Mouse (Mus musculus) retina, postnatal 7 days (tissue): Measurements from ENCODE around the gene Ch25h.

Source experiments
- DNase-seq: peaks from one replicate; pipeline ENCODE4 v3.0.0-alpha.2; 2012; ENCODE audit warnings: low read depth, low spot score

Gene Ch25h

DNA sequence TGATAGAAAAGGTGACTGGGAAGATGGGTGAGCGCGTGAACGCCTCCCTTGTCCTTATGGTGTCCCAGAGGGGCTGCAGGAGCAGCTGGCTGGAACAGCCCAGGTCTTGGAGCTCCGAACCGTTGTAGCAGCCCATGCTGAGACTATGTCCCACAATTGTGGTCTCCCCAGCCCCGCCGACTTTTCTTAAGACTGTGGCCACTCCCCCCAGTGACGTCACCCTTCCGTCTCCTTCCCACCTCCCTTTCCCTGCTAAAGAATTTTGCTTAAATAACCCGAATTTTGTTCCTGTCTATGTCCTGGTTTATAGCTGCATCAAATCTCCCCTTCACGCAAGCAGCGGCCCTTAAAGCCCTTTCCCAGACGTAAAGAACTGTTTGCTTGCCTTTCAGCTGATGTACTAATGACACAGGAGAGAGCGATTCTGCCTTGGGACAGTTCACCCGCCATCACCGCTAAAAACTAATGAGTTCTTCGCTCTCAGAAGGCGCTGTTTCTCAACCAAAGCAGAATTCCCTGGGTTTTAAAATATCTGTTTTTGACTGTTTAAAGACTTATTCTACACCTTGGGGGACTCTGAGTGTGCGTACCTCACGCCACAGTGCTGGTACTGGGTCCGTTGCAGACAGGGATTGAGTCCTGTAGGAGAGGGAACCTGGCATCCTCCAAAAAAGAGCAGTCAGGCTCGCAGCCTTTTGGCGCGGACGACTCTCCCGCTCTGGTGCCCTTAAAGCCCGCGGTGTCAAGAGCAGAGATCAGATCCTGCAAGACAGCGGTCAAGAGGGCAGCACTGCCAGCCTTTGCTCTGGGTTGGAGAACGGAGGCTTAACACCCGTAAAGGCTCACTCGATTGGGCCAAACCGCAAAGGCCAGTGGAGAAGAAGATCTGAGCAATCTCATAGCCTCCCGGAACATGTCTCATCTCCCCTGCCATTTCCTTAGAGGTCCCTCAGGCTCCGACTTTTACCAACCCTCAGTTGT lies at the start of gene Ch25h:
TSS of gene Ch25h (minus strand) at position 174 of the 981 bp plus-strand sequence.
- no peak for DNase-seq

- DNase-seq: no peak
Measured at GRCm38 (mm10) chr19:34524646-34525045, 49.7 kb upstream of the Ch25h start.

DNA sequence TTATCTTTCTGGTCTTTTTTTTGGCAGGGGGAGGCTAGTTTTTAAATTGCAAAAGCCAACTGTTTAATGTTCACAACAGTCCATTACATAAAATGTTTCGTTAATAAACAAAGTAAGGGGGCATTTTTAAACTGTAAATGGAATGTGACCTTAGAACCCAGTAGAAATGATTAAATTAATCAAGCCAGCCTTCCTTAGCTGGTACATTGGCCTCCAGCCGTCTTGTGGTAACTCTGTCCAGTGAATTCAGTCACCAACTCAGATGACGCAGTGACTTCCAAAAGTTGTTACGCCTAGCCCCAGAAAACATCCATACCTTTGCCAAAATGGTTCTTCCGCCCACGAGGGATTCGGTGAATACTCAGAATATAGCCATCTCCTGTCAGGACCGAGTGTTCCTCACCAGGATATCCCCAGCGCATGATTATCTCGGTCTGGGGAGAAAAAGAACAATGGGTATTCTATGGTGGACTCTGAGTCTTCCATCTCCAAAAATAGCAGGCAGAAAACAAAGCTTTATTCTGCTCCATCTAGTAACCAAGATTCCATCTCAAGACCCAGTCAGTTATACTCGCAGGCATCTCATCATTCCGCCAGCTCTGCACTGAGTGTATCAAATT lies 48.3 kb upstream of the Ch25h start:
- no peak for DNase-seq

- no peak for DNase-seq
Measured at GRCm38 (mm10) chr19:34521978-34522377, 47.0 kb upstream of the Ch25h start.

- DNase-seq: no peak
Measured at GRCm38 (mm10) chr19:34521361-34521760, 46.4 kb upstream of the Ch25h start.

GRCm38 (mm10) chr19:34520051-34520450 lies 45.1 kb upstream of the Ch25h start:
- DNase-seq: no peak

GRCm38 (mm10) chr19:34519646-34520045 lies 44.7 kb upstream of the Ch25h start:
- no peak for DNase-seq

DNA sequence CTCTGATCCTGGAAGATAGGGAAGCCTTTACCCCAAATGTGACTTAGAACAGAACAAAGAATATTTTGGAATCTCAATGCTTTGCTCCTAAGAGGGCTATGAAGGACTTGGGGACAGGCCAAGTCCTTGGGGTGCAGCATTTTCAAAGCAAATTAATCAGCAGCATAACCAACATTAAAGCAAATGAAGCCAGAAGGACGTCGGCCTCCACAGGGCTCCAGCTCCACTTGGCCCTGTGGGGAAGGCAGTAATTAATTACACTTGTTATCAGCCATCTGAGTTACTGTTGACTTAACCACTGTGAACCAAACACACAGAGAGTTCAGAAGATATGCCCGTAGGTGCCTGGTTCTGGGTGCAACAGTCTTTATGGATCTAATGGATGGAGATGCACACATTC lies 43.8 kb upstream of the Ch25h start:
- DNase-seq: no peak

- no peak for DNase-seq
Measured at GRCm38 (mm10) chr19:34517812-34518594, 43.0 kb upstream of the Ch25h start.

- DNase-seq: no peak
Measured at GRCm38 (mm10) chr19:34517197-34517596, 42.2 kb upstream of the Ch25h start.

DNA sequence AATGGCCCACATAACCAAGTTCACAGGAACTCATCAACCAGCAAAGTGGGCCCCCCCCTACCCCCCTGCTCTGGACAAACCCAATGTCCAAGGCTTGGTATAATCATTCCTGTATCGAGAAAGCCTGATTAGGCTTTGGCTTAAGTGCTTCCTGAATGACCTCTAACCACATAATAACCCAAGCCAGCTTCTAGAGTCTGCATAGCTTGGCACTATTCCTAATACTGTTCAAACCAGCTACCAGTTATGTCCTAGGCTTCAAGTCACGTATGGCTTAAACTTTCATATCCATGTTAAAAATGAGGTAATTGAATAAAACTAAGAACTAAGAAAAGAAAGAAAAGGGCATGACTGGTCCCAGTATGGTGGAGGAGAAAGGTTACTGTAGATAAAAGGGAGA lies 41.4 kb upstream of the Ch25h start:
- DNase-seq: no peak

GRCm38 (mm10) chr19:34515681-34516080 lies 40.7 kb upstream of the Ch25h start:
- DNase-seq: no peak

DNA sequence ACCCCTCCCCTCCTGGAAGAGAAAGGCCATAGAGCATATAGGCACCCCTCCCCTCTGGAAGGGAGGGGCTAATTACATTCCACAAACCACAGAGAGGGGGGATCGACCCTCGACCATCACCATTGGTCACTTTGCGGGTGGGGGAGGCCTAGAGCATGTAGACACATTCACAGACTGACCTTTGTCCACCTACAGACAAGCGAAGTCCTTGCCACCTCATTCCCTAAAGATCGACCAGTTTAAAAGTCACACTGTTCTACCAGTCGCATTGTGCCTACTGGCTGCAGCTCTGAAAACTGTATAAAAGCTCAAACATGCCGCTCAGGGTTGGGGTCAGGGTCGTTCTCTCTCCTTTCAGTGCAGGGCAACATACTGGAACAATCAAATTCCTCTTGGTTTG lies 36.6 kb upstream of the Ch25h start:
- no peak for DNase-seq

DNA sequence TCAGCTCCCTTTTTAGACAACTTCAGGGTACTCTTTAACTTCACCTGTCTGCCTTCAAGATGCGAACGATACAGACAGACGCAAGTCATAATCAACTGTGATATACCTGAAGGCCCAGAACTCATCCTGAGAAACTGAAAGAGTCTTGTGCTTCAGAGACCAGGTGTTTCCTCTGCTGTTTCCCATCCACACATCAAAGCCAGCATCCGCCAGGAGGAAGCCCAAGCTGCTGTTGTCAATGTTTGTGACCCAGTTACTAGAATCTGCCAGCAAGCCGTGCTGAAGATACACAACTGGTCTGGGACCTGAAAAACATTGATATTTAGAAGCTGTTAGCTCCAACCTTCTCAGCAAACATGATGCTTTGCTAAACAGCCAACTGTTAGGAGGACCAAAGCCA lies 35.8 kb upstream of the Ch25h start:
- DNase-seq: no peak

GRCm38 (mm10) chr19:34505161-34505721 lies 30.3 kb upstream of the Ch25h start:
- no peak for DNase-seq

DNA sequence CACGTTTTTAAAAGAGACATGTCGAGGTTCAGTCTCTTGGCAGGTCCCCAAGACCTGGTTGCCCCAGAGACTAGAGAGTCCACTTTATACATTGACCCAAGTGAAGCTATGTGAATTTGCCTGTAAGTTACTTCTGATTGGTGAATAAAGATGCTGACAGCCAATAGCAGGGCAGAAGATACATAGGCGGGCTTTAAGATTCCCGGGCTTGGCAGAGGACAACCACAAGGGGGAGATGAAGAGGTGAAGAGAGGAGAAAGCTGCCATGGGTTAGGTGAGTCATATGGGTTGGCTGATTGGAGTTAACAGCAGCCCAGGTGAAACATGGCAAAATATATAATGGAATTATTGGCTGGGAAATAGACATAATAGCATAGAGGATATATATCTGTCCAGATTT lies 25.8 kb upstream of the Ch25h start:
- DNase-seq: peak; percentile 17

DNA sequence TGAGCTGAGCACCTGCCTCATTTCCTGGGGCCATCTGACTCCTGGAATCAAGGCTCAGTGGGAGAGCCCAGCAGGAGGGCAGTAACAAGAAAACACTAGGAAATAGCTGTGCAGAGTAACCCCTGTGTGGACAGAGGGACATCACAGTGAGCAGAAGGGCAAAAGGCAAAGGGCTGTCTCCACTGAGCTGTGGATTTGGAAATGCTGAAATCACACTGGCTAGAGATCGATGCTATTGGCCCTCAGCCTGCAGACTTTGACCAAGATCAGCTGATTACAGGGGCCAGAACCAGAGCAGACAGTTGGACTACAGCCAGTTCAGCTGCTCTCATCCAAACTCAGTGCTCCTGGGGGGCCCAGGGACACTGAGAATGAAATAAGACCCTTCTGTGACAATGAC lies 21.4 kb upstream of the Ch25h start:
- no peak for DNase-seq

- DNase-seq: no peak
Measured at GRCm38 (mm10) chr19:34493859-34494258, 18.9 kb upstream of the Ch25h start.

DNA sequence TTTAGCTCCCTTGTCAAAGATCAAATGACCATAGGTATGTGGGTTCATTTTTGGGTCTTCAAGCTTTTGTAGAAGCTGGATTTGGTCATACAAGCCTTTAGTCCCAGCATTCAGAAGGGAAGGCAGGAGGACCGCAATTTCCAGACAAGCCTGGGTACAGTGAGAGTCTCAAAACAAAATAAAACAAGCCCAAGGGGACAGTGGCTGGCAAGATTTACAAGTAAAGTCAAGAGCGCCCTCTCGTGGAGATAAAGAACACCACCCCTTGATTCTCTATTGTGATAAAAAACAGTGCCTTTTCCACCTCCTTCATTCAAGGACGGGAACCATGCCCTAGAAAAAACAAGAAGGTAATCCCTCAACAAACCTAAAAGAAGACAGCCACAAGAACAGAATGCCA lies 8.6 kb upstream of the Ch25h start:
- no peak for DNase-seq

DNA sequence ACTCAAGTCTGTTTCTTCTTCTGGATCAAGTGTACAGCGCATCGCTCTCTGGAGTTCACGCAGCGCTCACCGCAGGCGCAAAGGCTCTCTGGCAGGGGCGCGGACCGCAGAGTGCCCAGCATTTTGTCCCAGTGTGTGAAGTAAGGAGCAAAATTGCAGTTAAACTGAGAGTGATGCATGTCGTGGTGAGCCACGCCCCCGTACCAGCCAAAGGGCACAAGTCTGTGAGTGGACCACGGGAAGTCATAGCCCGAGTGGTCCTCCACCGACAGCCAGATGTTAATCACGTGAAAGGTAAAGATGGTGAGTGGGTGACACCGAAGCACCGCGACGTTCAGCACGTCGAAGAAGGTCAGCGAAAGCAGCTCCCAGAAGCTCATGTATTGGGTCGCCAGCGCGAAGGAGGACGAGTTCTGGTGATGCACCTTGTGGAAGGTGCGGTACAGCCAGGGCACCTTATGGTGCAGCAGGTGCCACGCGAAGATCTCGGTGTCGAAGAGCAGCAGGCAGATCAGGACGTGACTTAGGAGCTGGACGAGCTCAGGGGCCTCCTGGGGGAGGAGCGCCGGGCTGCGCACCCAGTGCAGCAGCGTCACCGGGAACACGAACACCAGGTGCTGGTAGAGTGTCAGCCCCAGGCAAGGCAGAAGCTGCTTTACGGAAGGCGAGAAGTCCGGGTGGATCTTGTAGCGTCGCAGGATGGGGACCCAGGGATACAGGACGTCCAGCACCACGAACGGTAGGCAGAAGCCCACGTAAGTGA lies 555 bp downstream of the Ch25h start:
- DNase-seq: no peak

DNA sequence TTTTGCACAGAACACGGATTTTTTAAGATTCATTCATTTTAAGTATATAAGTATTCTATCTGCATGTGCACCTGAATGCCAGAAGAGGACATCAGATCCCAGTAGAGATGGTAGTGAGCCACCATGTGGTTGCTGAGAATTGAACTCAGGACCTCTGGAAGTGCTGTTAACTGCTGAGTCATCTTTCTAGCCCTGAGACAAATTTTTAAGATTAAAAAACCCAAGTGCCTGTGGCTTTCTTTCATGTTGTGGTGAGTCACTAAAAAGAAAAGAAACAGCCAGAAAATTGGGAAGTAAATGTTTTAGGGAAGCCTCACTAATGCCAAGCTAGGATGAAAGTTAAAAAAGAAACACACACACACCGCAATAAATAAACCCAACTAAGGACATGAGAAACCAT lies 3.3 kb downstream of the Ch25h start:
- no peak for DNase-seq
